Mouse (Mus musculus) gastrocnemius, postnatal 4 days (tissue): ENCODE measurements at regions not wholly inside any gene's neighbourhood (a gene's known extent, or its start where the extent isn't known, plus 50 kb on each side); places are given as distances from the start of the nearest gene placed in this dataset.

ENCODE experiments used
- DNase-seq, 2 experiments: peaks; one replicate each; pipeline ENCODE4 v3.0.0; 2021 to 2022; ENCODE audit warnings: low spot score in 2 of 2, mixed read lengths in 2 of 2

DNA sequence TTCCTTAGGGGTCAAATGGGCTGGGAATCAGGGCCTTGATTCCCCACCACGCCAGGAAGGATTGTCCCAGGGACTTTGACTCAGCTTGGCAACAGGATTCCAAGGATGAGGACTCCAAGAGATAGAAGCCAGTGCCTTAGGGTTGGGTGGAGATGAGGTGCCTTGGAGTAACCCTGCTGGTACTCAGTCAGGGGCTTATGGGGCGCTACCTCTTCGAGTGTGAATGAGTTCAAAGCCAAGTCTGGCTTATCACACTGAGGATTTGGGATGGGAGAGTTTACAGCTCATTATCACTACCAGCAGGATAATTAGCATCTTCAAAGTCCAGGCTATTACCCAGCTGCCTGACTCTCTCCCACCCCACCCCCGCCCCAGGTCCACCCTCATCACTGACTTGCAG lies 213.5 kb downstream of the Cdh26 start:
- DNase-seq = no peak

DNA sequence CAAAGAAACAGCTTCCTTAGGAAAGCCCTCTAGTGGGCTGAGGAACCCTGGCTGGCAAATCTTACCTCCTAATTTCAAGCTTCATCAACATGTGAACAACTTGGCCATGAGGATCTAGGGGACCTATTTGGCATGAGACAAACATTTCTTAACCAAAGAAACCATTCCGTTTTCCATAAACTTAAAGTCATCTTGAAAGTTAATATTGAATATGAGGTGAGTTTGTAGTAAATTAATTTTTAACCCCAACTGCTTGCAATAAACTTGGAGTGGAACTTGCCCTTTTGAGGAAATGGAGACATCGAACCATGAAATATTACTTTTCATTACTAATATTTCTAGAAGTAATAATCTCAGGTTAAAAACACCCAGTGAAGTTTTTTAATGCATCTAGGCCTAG lies 229.7 kb downstream of the Cdh26 start:
- no peak for DNase-seq

- DNase-seq = no peak
These were observed 232.1 kb downstream of the Cdh26 start for GRCm38 (mm10) chr2:178662396-178662795.

GRCm38 (mm10) chr2:178664977-178665376 lies 234.6 kb downstream of the Cdh26 start:
- peak in 1 of 2 experiments; percentile 52 for DNase-seq

GRCm38 (mm10) chr2:178668451-178668850 lies 238.1 kb downstream of the Cdh26 start:
- DNase-seq = no peak

DNA sequence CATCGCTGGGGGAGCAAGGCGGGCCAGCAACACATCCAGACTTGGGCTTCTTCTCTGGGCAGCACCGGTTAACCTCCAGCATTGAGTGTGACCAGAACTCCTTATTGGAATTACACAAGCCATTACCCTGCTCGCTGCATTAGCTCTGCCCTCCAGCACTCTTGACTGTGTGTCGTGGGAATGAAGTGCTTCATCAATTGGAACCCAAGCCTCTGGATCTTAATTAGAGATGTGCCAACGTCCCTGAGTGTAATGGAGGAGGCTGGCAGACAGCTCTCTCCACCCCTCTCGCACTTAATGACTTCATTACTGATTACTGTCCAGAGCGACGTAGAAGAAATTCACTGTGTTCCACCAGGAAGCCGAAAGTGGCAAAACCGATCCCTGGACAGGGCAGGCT lies 240.6 kb downstream of the Cdh26 start:
- DNase-seq = no peak

- no peak for DNase-seq
These were observed 243.3 kb downstream of the Cdh26 start for GRCm38 (mm10) chr2:178673621-178674020.

- DNase-seq = no peak
These were observed 244.3 kb downstream of the Cdh26 start for GRCm38 (mm10) chr2:178674621-178675020.

DNA sequence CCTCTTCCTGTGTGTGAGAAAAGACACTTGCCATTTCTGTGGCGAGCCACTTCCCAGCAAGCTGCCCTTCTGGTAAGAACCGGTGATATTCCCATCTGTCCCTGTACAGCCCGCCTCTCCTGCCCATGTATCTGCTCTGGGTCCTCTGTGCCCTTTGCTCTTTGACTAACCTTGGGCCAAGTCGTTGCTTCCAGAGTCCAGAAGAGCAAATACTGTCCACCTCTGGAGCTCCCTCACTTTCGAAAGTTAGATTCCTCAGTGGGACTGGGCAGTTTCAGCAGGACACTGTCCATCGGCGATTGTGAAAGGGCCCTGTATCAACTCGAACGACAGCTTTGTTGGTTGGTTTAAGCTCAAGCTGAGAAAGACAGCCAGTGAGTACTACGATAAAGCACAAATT lies 246.6 kb downstream of the Cdh26 start:
- no peak for DNase-seq

GRCm38 (mm10) chr2:178680368-178680767 lies 250.0 kb downstream of the Cdh26 start:
- no peak for DNase-seq

- DNase-seq = no peak
These were observed 254.0 kb downstream of the Cdh26 start for GRCm38 (mm10) chr2:178684026-178684958.

DNA sequence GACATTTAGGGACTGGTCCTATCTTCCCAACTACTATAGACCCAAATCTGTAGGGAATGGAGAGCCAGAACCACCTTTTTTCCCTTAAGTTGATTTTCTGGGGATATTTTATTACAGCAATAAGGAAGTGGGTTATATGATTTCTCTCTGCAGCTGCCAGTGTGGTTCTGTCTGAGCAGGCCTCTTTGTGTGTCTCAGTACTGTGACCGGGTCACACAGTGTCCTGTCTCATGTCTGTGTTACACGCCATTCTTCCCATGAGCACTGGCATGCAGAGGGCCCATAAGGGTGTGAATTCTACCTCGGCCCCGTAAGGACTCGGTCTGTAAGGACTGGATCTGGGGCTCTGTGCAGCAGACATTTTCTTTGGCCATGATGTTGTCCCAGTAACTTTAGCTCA lies 254.9 kb downstream of the Cdh26 start:
- DNase-seq = no peak

GRCm38 (mm10) chr2:178686167-178686601 lies 255.9 kb downstream of the Cdh26 start:
- DNase-seq = no peak

- no peak for DNase-seq
These were observed 258.3 kb downstream of the Cdh26 start for GRCm38 (mm10) chr2:178688586-178688985.

DNA sequence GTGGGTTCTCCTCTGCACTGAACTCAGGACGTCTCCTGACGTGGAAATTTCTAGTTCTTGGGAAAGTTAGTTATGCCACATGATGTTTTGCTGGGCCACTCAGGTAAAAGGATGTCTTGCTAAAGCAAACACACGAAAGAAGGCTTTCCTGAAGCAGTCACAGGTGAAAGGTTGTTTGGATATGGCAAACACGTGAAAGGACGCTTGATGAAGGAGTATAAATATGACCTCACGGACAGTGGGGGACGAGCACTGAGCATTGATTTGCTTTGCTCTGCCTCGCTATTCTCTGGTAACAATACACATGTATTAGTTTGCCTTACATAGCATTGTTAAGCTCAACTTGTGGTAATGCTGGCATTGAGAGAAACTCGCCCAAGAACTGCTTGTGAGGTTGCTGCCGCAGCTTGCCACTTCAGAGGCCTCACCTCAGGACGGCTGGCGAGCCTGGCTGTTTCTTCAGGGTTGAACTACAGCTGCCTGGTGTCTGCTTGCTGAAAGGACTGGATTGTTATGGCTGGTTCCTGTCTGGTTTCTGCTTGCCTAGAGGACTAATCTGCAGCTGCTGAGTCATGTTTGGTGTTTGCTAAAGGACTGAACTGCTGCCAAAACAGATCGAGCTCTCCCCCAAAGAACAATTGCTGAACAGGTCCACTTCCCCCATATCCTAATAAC lies 261.0 kb downstream of the Cdh26 start:
- no peak for DNase-seq

GRCm38 (mm10) chr2:178691865-178692228 lies 261.5 kb downstream of the Cdh26 start:
- DNase-seq = no peak

DNA sequence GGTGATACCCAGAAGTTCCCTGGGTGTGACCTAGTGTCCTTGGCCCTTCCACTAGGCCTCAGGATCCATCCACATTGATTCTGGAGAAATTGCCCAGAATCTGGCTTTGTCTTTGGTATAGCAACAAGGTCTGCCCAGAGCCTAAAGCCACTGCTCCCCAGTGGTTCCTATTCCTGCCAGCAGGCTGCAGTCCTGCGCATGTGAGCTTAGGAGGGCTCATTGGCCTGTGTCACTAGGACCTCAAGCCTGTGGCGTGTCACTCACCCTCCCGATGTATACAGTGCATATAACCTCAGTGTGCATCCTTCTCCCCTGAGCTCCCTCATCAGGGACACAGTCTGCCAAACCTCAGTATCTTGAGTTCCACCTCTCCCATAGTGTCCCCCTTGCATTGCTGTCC lies 261.9 kb downstream of the Cdh26 start:
- no peak for DNase-seq

DNA sequence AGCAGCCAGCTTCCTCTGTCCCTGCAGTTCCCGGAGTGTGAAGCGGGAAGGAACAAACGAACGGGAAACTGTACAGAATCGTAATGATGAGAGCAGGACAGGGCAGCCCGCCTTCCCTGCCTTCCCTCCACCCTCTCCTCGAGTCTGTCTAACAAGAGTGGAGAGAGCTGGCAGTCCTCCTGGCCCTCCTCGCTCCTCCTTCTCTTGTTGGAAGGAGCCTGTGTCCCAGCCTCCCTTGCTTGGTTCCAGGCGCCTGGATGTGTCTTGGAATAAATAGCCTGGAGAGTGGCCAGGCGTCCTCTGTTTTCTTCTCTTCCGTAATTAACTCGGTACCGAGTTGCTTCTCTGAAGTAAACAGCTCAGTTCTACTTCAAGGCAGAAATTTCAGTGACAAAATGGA lies 268.3 kb downstream of the Cdh26 start:
- peak in 1 of 2 experiments; percentile 62 for DNase-seq

- no peak for DNase-seq
These were observed 270.5 kb downstream of the Cdh26 start for GRCm38 (mm10) chr2:178700825-178701224.

GRCm38 (mm10) chr2:178704510-178704909 lies 274.2 kb downstream of the Cdh26 start:
- DNase-seq = no peak

- no peak for DNase-seq
These were observed 278.3 kb downstream of the Cdh26 start for GRCm38 (mm10) chr2:178708649-178709048.

DNA sequence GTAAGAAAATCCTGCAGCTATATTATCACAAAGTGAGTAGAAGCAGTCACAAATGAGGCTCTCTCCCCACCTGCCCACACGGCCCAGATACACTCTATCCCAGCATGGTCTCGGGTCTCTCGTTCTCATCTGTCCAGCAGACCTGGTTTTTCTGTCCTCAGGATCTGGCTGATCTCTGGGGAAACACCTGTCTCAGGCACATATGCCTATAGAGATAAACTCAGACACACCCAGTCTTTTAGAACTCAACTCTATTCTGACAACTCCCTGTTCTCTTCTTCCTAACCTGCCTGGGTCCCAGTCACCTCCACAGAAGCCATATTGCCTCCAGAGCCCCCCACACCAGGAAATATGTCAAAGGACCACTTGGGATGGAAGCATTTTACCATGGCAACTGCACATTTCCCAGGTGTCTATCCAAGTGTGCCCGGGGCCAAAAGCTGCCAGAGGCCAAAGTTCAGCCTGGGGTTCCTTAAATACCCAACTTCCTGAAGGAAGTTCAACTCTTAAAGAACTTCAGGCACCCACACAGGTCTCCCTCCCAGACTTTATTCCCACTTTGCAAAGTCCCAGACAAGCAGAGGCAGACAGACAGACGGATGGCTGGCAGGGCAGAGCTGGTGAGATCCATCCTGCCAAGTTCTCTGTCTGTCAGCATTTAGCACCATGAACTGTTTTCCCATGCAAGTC lies 279.0 kb downstream of the Cdh26 start:
- no peak for DNase-seq
